Mouse (Mus musculus): ENCODE measurements around the gene Tifab. TPM values are rescaled to one million over a fixed set of nuclear protein-coding genes. Genes with fewer than 3 reads are reported as not detected.

Tifab gene
- total RNA-seq, 1 experiment from 2014 or later, result 5.0 TPM

- no peak for ATAC-seq (replicated peaks in 1 of 2; ENCODE audit: insufficient read depth in 1 of 2, low FRiP score in 2 of 2, low TSS enrichment in 1 of 2, low read depth in 1 of 2, poor library complexity in 2 of 2, severe bottlenecking in 2 of 2)
Measured at GRCm38 (mm10) chr13:56155048-56155447, 23.6 kb downstream of the Tifab start.

DNA sequence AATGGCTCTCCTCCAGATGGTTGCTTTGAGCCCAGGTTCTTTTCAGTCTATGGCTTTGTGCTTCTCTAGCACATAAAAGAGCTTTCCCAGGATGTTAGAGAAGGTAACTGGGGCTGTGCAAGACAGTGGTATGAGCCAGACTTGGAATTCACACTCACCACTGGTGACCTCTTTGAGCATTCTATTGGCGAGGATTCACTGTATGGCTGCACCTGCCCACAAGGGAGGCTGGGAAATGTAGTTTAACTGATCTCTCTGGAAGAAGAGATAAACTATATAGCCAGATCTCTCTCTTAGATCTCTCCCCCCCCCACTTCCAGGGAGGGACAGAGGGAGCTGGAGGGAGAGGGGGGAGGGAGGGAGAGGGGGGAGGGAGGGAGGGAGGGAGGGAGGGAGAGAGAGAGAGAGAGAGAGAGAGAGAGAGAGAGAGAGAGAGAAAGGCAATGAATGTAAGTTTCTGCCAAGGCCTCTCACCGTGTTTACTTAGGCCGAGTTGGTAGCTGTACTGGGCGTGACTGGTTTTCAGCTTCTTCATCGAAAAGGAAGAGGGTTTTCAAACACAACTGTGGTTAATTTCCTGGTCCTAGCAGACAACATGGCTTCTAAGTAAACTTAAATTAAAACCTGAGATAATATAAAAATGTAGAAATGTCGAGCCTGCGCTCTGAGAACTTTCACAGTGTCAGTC lies 25.8 kb downstream of the Tifab start:
- no peak for ATAC-seq (replicated peaks in 1 of 2; ENCODE audit: insufficient read depth in 1 of 2, low FRiP score in 2 of 2, low TSS enrichment in 1 of 2, low read depth in 1 of 2, poor library complexity in 2 of 2, severe bottlenecking in 2 of 2)

GRCm38 (mm10) chr13:56151404-56152226 lies 27.1 kb downstream of the Tifab start:
- ATAC-seq (replicated peaks in 1 of 2; ENCODE audit: insufficient read depth in 1 of 2, low FRiP score in 2 of 2, low TSS enrichment in 1 of 2, low read depth in 1 of 2, poor library complexity in 2 of 2, severe bottlenecking in 2 of 2), result peak; percentile 84 to 94

DNA sequence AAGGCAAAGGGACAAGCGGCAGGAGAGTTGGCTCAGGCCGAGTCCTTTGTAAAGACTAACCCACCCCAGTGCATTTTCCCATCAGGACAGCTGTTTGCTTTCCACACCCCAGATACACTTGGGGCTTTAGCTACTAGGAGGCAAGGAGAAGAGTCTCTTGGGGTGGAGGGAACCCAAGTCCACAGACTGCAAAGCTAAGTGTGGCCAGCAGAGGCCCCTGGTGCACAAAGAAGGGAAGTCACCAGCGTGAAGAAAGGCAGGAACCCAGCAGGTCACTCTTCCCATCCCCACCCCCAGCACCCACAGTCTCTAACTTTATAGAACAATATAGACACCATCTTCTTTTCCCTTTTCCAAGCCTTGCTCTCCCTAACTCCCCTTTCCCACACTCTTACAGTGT lies 33.2 kb downstream of the Tifab start:
- peak; percentile 87 to 92 for ATAC-seq (replicated peaks in 1 of 2; ENCODE audit: insufficient read depth in 1 of 2, low FRiP score in 2 of 2, low TSS enrichment in 1 of 2, low read depth in 1 of 2, poor library complexity in 2 of 2, severe bottlenecking in 2 of 2)

- no peak for ATAC-seq (replicated peaks in 1 of 2; ENCODE audit: insufficient read depth in 1 of 2, low FRiP score in 2 of 2, low TSS enrichment in 1 of 2, low read depth in 1 of 2, poor library complexity in 2 of 2, severe bottlenecking in 2 of 2)
Measured at GRCm38 (mm10) chr13:56144021-56144420, 34.7 kb downstream of the Tifab start.

- no peak for ATAC-seq (replicated peaks in 1 of 2; ENCODE audit: insufficient read depth in 1 of 2, low FRiP score in 2 of 2, low TSS enrichment in 1 of 2, low read depth in 1 of 2, poor library complexity in 2 of 2, severe bottlenecking in 2 of 2)
Measured at GRCm38 (mm10) chr13:56143151-56143513, 35.6 kb downstream of the Tifab start.

- ATAC-seq (replicated peaks in 1 of 2; ENCODE audit: insufficient read depth in 1 of 2, low FRiP score in 2 of 2, low TSS enrichment in 1 of 2, low read depth in 1 of 2, poor library complexity in 2 of 2, severe bottlenecking in 2 of 2), result no peak
Measured at GRCm38 (mm10) chr13:56142382-56143150, 36.1 kb downstream of the Tifab start.

DNA sequence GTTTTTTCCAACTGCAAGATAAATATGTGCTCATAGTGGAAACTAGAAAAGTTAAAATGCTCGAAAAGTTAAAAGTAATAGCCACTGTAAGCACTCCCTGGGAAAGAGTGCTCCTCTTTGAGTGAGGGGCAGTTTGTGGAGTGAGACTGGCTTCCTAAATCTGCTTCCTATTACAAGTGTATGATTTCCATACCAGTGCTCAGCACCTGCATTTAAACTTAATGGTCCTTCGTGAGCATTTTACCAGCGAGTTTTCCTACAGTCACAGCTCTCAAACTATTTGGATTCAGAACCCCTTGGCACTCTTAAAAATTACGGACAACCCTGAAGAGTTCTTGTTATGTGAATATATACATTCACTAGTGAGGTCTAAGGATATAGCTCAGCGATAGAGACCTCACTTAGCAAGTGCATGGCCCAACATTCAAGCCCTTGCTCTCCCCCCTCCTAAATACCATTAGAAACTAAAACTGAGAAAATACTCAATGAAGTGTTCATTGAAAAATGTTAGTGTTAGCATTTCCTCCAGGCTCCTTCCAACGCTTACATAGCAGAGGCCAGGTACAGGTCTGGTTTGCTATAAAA lies 39.4 kb downstream of the Tifab start:
- ATAC-seq (replicated peaks in 1 of 2; ENCODE audit: insufficient read depth in 1 of 2, low FRiP score in 2 of 2, low TSS enrichment in 1 of 2, low read depth in 1 of 2, poor library complexity in 2 of 2, severe bottlenecking in 2 of 2), result no peak

DNA sequence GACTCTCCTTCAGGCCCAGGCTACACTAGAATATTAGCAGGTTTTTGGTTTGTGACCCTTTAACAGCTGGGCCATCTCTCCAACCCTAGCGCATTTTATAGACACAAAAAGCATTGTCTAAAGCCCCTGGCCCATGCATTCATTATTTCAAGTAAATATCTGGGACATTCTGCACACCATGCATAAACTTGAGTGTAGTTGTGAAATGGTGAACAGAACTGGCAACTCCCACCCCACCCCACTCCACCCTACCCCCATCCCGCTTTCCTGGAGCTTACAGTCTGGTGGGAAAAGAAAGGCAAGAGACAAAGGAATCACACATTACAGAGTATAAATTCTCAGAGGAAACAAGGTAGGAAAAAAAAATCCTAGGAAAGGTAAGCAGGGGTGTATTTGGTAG lies 42.5 kb downstream of the Tifab start, which contains the start of gene H2afy:
H2afy (minus strand) TSS at position 162 of the 400 bp plus-strand sequence.
- ATAC-seq (replicated peaks in 1 of 2; ENCODE audit: insufficient read depth in 1 of 2, low FRiP score in 2 of 2, low TSS enrichment in 1 of 2, low read depth in 1 of 2, poor library complexity in 2 of 2, severe bottlenecking in 2 of 2), result no peak

GRCm38 (mm10) chr13:56135231-56136052 lies 43.2 kb downstream of the Tifab start:
- ATAC-seq (replicated peaks in 1 of 2; ENCODE audit: insufficient read depth in 1 of 2, low FRiP score in 2 of 2, low TSS enrichment in 1 of 2, low read depth in 1 of 2, poor library complexity in 2 of 2, severe bottlenecking in 2 of 2), result peak; percentile 23 to 57; a peak in 3 of 4 replicates

DNA sequence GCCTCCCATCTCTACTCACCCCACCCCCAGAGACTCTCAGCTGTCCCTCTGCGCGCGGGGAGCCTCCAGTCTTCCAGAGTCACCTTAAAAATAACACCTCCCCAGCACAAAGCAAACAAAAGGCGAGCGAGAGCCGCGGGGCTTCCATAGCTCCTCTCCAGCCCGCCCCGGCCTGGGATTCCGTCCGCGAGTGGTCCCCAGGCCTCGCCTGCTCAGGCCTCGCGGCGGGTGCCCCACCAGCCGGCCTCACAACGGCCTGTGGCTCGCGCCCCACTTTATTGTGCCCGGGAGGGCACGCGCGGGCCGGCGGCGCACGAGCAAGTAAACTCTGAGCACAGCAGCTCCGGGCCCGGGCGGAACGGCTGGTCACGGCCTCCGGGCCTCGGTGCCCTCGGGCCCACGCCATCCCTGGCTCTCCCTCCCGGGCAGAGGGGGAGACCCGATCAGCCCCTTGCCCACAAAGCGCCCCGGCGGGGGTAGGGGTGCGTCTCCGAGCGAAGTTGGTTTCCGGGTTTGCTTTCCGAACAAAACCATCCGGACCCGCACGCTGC lies 44.0 kb downstream of the Tifab start:
- no peak for ATAC-seq (replicated peaks in 1 of 2; ENCODE audit: insufficient read depth in 1 of 2, low FRiP score in 2 of 2, low TSS enrichment in 1 of 2, low read depth in 1 of 2, poor library complexity in 2 of 2, severe bottlenecking in 2 of 2)

- no peak for ATAC-seq (replicated peaks in 1 of 2; ENCODE audit: insufficient read depth in 1 of 2, low FRiP score in 2 of 2, low TSS enrichment in 1 of 2, low read depth in 1 of 2, poor library complexity in 2 of 2, severe bottlenecking in 2 of 2)
Measured at GRCm38 (mm10) chr13:56134031-56134430, 44.7 kb downstream of the Tifab start.

- ATAC-seq (replicated peaks in 1 of 2; ENCODE audit: insufficient read depth in 1 of 2, low FRiP score in 2 of 2, low TSS enrichment in 1 of 2, low read depth in 1 of 2, poor library complexity in 2 of 2, severe bottlenecking in 2 of 2), result no peak
Measured at GRCm38 (mm10) chr13:56132941-56133340, 45.7 kb downstream of the Tifab start.

DNA sequence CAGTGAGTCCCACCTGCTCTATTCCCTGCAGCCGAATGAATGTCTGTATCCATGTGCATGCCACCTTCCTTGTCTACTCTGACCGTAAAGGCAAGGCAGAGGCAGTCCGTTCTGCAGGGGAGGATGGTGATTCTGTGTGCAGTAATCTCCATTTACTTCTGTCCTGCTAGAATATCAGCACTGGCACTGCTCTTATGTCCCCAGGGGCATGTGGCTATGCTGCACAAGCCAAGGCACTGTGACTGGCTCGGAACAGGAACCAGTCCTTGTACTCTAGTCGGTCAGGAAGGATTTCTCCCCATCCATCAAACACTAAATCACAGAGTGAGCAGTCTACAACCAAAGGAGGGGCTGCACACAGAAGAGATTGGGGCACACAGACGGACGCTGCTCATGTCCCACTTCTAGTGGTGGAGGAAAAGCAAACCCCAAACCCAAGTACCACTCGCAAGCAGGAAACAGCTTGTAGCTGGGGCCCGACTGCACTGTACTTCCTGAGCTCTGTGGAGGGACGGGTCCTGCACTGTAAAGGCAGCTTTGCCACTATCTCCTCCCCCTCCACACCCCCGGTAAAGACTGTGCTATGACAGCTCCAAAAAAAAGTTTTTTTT lies 46.3 kb downstream of the Tifab start:
- ATAC-seq (replicated peaks in 1 of 2; ENCODE audit: insufficient read depth in 1 of 2, low FRiP score in 2 of 2, low TSS enrichment in 1 of 2, low read depth in 1 of 2, poor library complexity in 2 of 2, severe bottlenecking in 2 of 2), result peak; percentile 81 to 83

DNA sequence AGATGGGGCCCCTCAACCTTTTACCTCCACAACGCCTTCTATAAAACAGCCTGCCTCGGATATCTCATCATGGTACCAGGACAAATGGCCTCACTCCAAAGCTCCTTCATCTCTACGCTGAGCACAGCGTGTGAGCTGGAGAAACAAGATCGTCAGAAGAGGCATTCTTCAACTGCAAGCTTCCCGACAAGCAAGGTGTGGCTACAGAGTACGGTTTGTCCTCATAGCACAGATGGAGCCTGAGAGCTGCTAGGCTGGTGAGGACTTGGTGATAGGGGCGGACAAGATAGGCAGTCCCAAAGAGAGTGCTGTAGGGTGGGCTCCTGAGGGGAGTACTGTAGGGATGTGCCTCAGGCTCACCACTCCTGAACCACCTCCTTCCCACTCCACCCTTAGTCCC lies 48.1 kb downstream of the Tifab start:
- ATAC-seq (replicated peaks in 1 of 2; ENCODE audit: insufficient read depth in 1 of 2, low FRiP score in 2 of 2, low TSS enrichment in 1 of 2, low read depth in 1 of 2, poor library complexity in 2 of 2, severe bottlenecking in 2 of 2), result no peak

DNA sequence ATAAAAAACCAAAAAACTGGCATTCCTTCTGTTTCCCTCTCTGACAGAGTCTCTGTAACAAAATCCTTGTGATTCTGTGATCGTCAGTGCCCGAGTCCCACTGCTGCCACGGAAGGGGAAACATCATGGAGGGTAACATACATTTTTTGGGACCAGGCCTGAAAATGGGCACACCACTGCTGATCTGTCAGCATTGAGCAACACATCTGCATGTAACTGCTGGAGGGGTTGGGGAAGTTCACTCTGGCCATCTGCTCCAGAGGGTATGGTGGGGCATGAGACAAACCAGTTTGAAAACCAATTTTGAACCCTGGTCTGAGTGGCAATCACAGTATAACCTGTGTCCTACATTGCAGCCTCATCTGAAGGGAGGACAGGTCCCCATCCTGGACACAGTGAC lies 49.1 kb downstream of the Tifab start:
- ATAC-seq (replicated peaks in 1 of 2; ENCODE audit: insufficient read depth in 1 of 2, low FRiP score in 2 of 2, low TSS enrichment in 1 of 2, low read depth in 1 of 2, poor library complexity in 2 of 2, severe bottlenecking in 2 of 2), result no peak
